8 mouse cellular contexts compared by ENCODE assay signal in the genomic region with DNA sequence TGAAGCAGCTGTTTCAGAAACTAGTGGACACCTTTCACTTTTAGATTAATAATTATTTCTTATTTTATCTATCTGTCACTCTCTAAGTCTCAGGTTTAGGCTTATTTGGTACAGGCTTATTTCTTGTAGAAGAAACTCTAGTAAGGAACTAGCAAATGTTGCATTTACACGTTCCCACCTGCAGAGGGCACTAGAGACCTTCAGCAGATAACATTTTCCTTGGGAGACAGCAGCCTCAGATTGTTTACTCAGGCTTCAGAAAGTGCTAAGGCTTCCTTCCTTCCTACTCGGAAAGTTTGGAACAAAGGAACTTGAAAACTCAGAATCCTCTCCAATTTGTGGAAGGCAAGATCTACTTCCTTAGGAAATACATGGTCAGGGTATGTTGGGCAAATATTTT. TPM values are rescaled to one million over a fixed set of nuclear protein-coding genes. Genes with fewer than 3 reads are reported as not detected.
DNase-seq lines count a peak whose midpoint lies in the region; ATAC-seq and TF ChIP-seq lines count a peak whose summit lies in the region.

No protein-coding gene starts in this region.

- H3K27ac ChIP-seq in forebrain, embryonic 15.5 days (replicated peaks) = no peak overlapping the region
- H3K27ac ChIP-seq in kidney, postnatal 0 days = no peak overlapping the region
- no peak overlapping the region for H3K27ac ChIP-seq in liver, embryonic 13.5 days

- no peak overlapping the region for H3K4me3 ChIP-seq in forebrain, embryonic 15.5 days
- H3K4me3 ChIP-seq in kidney, postnatal 0 days (replicated peaks; ENCODE audit: low read depth, low read length) = no peak overlapping the region
- H3K4me3 ChIP-seq in liver, embryonic 13.5 days (replicated peaks) = no peak overlapping the region

- DNase-seq in urinary bladder, postnatal 25 days (ENCODE audit: low spot score) = peak; percentile 52
- DNase-seq in urinary bladder, adult 2 months (ENCODE audit: low spot score) = no peak
- DNase-seq in c-Kit-positive CD71-negative TER-119-negative erythroid progenitor cells, embryonic 14.5 days (ENCODE audit: low read depth) = peak; percentile 50
- peak; percentile 91 for DNase-seq in kidney, postnatal 0 days (ENCODE audit: low spot score)
- DNase-seq in liver, embryonic 13.5 days = peak; percentile 6
- DNase-seq in right cerebral cortex, adult 18-20 months = peak; percentile 74
- DNase-seq in spleen, postnatal 4 days (ENCODE audit: low spot score in 2 of 2) = no peak

- no peaks in the 10 kb centered on the region for H3K36me3 ChIP-seq in forebrain, embryonic 15.5 days
- H3K36me3 ChIP-seq in kidney, postnatal 0 days (ENCODE audit: insufficient read depth, low read length) = no peaks in the 10 kb centered on the region
- no peaks in the 10 kb centered on the region for H3K36me3 ChIP-seq in liver, embryonic 13.5 days

- no peak overlapping the region for H3K4me2 ChIP-seq in forebrain, embryonic 15.5 days (replicated peaks)
- no peak overlapping the region for H3K4me2 ChIP-seq in kidney, postnatal 0 days (ENCODE audit: low read length)
- H3K4me2 ChIP-seq in liver, embryonic 13.5 days = no peak overlapping the region

- TF ChIP-seq CTCF in kidney, postnatal 0 days (IDR thresholded peaks at IDR 0.05; ENCODE audit: low read depth) = peak; percentile 95

- 0% methylated on average over 2 of the region's 2 CpGs for WGBS in forebrain, embryonic 15.5 days
- WGBS in kidney, postnatal 0 days = 0% methylated on average over 2 of the region's 2 CpGs
- 2% methylated on average over 2 of the region's 2 CpGs for WGBS in liver, embryonic 13.5 days (ENCODE audit: insufficient replicate concordance)

- no peaks in the 10 kb centered on the region for H3K4me1 ChIP-seq in forebrain, embryonic 15.5 days
- no peaks in the 10 kb centered on the region for H3K4me1 ChIP-seq in kidney, postnatal 0 days (replicated peaks; ENCODE audit: insufficient read depth, low read length)
- no peaks in the 10 kb centered on the region for H3K4me1 ChIP-seq in liver, embryonic 13.5 days (replicated peaks)

- peak; percentile 36 for ATAC-seq in forebrain, embryonic 15.5 days (replicated peaks)
- ATAC-seq in kidney, postnatal 0 days (replicated peaks; ENCODE audit: low FRiP score, low read depth) = no peak
- ATAC-seq in liver, embryonic 13.5 days (ENCODE audit: low read depth) = no peak

- no peak overlapping the region for H3K9ac ChIP-seq in forebrain, embryonic 15.5 days (replicated peaks)
- no peak overlapping the region for H3K9ac ChIP-seq in kidney, postnatal 0 days (ENCODE audit: low read depth, low read length)
- no peak overlapping the region for H3K9ac ChIP-seq in liver, embryonic 13.5 days

- H3K27me3 ChIP-seq in forebrain, embryonic 15.5 days = no peaks in the 10 kb centered on the region
- H3K27me3 ChIP-seq in kidney, postnatal 0 days (ENCODE audit: insufficient read depth, low read length) = no peaks in the 10 kb centered on the region
- H3K27me3 ChIP-seq in liver, embryonic 13.5 days = no peaks in the 10 kb centered on the region

- H3K9me3 ChIP-seq in forebrain, embryonic 15.5 days = no peaks in the 10 kb centered on the region
- no peaks in the 10 kb centered on the region for H3K9me3 ChIP-seq in kidney, postnatal 0 days (replicated peaks; ENCODE audit: low read length)
- no peaks in the 10 kb centered on the region for H3K9me3 ChIP-seq in liver, embryonic 13.5 days (replicated peaks)

RNA-seq across cellular contexts. Expression of a gene that starts 52.6 kb away (rescaled TPM):
- polyA plus RNA-seq in urinary bladder, adult 2 months (2012; rRNA removed) = under 0.01 and 0.03 TPM in 2 replicates
- 0.38 and 1.0 TPM in 2 replicates for polyA plus RNA-seq in forebrain, embryonic 15.5 days (2015; fragmentation: Nextera tagmentation; extraction: Ambion mirVana)
- 0.05 and 0.14 TPM in 2 replicates for polyA plus RNA-seq in kidney, postnatal 0 days (2015; fragmentation: Nextera tagmentation; extraction: Ambion mirVana)
- polyA plus RNA-seq in liver, embryonic 13.5 days (2015; fragmentation: Nextera tagmentation; extraction: Ambion mirVana) = 1.6 and 2.1 TPM in 2 replicates

Comparison
In these comparisons a context has a peak if more than half of its experiments do, and no peak if none do; other contexts are left out.
1. DNase-seq: peak in urinary bladder, postnatal 25 days (single experiment), c-Kit-positive CD71-negative TER-119-negative erythroid progenitor cells, embryonic 14.5 days (single experiment), kidney, postnatal 0 days (single experiment), liver, embryonic 13.5 days (single experiment) and right cerebral cortex, adult 18-20 months (single experiment); none in urinary bladder, adult 2 months (single experiment) and spleen, postnatal 4 days (0 of 2).